8 mouse cellular contexts compared by ENCODE assay signal in the genomic region with DNA sequence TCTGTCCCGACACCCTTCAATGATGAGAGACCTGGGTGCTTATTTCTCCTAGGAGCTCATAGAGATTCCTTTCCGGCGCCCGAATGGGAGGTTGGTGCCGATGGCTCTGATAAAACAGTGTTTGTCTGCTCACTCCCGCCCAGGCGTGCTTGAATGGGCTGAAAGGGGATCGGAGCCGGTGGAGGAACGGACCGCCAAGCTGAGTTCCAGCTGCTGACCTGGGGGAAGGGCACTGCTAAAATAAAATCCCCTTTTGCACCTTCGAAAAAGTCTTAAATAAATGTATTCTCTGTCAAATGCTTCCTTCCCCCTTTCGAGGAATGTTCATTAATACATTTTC. TPM values are rescaled to one million over a fixed set of nuclear protein-coding genes. Genes with fewer than 3 reads are reported as not detected.
DNase-seq lines count a peak whose midpoint lies in the region; ATAC-seq lines count a peak whose summit lies in the region.

No protein-coding gene starts in this region.

- H3K36me3 ChIP-seq in heart, embryonic 16.5 days (ENCODE audit: control insufficient read depth, insufficient read depth) = peaks cover 13% of the 10 kb centered on the region
- H3K36me3 ChIP-seq in hindbrain, embryonic 12.5 days = peaks cover 27% of the 10 kb centered on the region
- peaks cover 37% of the 10 kb centered on the region for H3K36me3 ChIP-seq in midbrain, embryonic 10.5 days

- peak overlapping the region; percentile 81 for H3K9ac ChIP-seq in heart, embryonic 16.5 days (ENCODE audit: low read length)
- H3K9ac ChIP-seq in hindbrain, embryonic 12.5 days = peak overlapping the region; percentile 83

- no peaks in the 10 kb centered on the region for H3K9me3 ChIP-seq in heart, embryonic 16.5 days (replicated peaks; ENCODE audit: control insufficient read depth, low read length)
- no peaks in the 10 kb centered on the region for H3K9me3 ChIP-seq in hindbrain, embryonic 12.5 days (replicated peaks)
- no peaks in the 10 kb centered on the region for H3K9me3 ChIP-seq in midbrain, embryonic 10.5 days (replicated peaks)

- H3K4me2 ChIP-seq in heart, embryonic 16.5 days (ENCODE audit: low read depth, low read length) = peak overlapping the region; percentile 73
- H3K4me2 ChIP-seq in hindbrain, embryonic 12.5 days (replicated peaks) = peak overlapping the region; percentile 56

- H3K4me1 ChIP-seq in heart, embryonic 16.5 days (ENCODE audit: control insufficient read depth, insufficient read depth, low read length) = peaks cover 21% of the 10 kb centered on the region
- H3K4me1 ChIP-seq in hindbrain, embryonic 12.5 days = peaks cover 32% of the 10 kb centered on the region
- H3K4me1 ChIP-seq in midbrain, embryonic 10.5 days = peaks cover 53% of the 10 kb centered on the region

- DNase-seq in heart, adult 11 months = no peak
- DNase-seq in midbrain, embryonic 10.5 days (ENCODE audit: low spot score) = no peak
- no peak for DNase-seq in layer of hippocampus, adult 11-12 months (ENCODE audit: low spot score)
- DNase-seq in thymus, postnatal 14 days = no peak
- DNase-seq in cerebellum, adult 11 months = no peak

- no peak for ATAC-seq in heart, embryonic 16.5 days (replicated peaks; ENCODE audit: extremely low read depth, insufficient read depth, low FRiP score)
- peak; percentile 3 for ATAC-seq in activated CD4-positive, CD25-positive, alpha-beta regulatory T cell, adult 4 months
- ATAC-seq in hindbrain, embryonic 12.5 days (ENCODE audit: low FRiP score) = peak; percentile 39

- H3K4me3 ChIP-seq in heart, embryonic 16.5 days (ENCODE audit: low read length) = peak overlapping the region; percentile 83
- H3K4me3 ChIP-seq in hindbrain, embryonic 12.5 days = peak overlapping the region; percentile 92
- peak overlapping the region; percentile 95 for H3K4me3 ChIP-seq in midbrain, embryonic 10.5 days

- H3K27ac ChIP-seq in heart, embryonic 16.5 days (ENCODE audit: low read length) = peak overlapping the region; percentile 86
- H3K27ac ChIP-seq in hindbrain, embryonic 12.5 days = peak overlapping the region; percentile 88
- peak overlapping the region; percentile 96 for H3K27ac ChIP-seq in midbrain, embryonic 10.5 days (replicated peaks)

- WGBS in heart, embryonic 16.5 days = 5% methylated on average over 13 of the region's 13 CpGs
- WGBS in hindbrain, embryonic 12.5 days = 7% methylated on average over 13 of the region's 13 CpGs
- 7% methylated on average over 13 of the region's 13 CpGs for WGBS in midbrain, embryonic 10.5 days

- no peaks in the 10 kb centered on the region for H3K27me3 ChIP-seq in heart, embryonic 16.5 days (ENCODE audit: control insufficient read depth, insufficient read depth, low read length)
- H3K27me3 ChIP-seq in hindbrain, embryonic 12.5 days = no peaks in the 10 kb centered on the region
- no peaks in the 10 kb centered on the region for H3K27me3 ChIP-seq in midbrain, embryonic 10.5 days (ENCODE audit: low read depth, poor library complexity, severe bottlenecking)

RNA-seq across cellular contexts. Expression of a gene that starts 0.5 kb away (rescaled TPM):
- polyA plus RNA-seq in heart, embryonic 16.5 days (2015; fragmentation: Nextera tagmentation; extraction: Ambion mirVana) = 210 and 211 TPM in 2 replicates
- polyA plus RNA-seq in activated CD4-positive, CD25-positive, alpha-beta regulatory T cell, adult 4 months (2017; shearing (Covaris generic)) = 100 to 1,000 TPM; 299 to 359 TPM
- polyA plus RNA-seq in hindbrain, embryonic 12.5 days (2016; fragmentation: Nextera tagmentation; extraction: Ambion mirVana) = 363 and 385 TPM in 2 replicates
- polyA plus RNA-seq in midbrain, embryonic 10.5 days (2016; fragmentation: Nextera tagmentation; extraction: Ambion mirVana) = 468 and 500 TPM in 2 replicates

RNA-seq across cellular contexts. Expression of a gene that starts 2.4 kb away (rescaled TPM):
- 7.3 and 7.7 TPM in 2 replicates for polyA plus RNA-seq in heart, embryonic 16.5 days (2015; fragmentation: Nextera tagmentation; extraction: Ambion mirVana)
- polyA plus RNA-seq in activated CD4-positive, CD25-positive, alpha-beta regulatory T cell, adult 4 months (2017; shearing (Covaris generic)) = under 1 TPM in 1 of 2 experiments, not detected in 1; 0.13 TPM
- polyA plus RNA-seq in hindbrain, embryonic 12.5 days (2016; fragmentation: Nextera tagmentation; extraction: Ambion mirVana) = 22.6 and 27.6 TPM in 2 replicates
- polyA plus RNA-seq in midbrain, embryonic 10.5 days (2016; fragmentation: Nextera tagmentation; extraction: Ambion mirVana) = 10.8 and 15.4 TPM in 2 replicates

RNA-seq across cellular contexts. Expression of a gene that starts 22.8 kb away (rescaled TPM):
- 15.5 and 18.0 TPM in 2 replicates for polyA plus RNA-seq in heart, embryonic 16.5 days (2015; fragmentation: Nextera tagmentation; extraction: Ambion mirVana)
- 10 to 100 TPM; 15.7 to 16.3 TPM for polyA plus RNA-seq in activated CD4-positive, CD25-positive, alpha-beta regulatory T cell, adult 4 months (2017; shearing (Covaris generic))
- 36.6 and 38.8 TPM in 2 replicates for polyA plus RNA-seq in hindbrain, embryonic 12.5 days (2016; fragmentation: Nextera tagmentation; extraction: Ambion mirVana)
- 21.3 and 23.7 TPM in 2 replicates for polyA plus RNA-seq in midbrain, embryonic 10.5 days (2016; fragmentation: Nextera tagmentation; extraction: Ambion mirVana)

RNA-seq across cellular contexts. Expression of a gene that starts 39.8 kb away (rescaled TPM):
- polyA plus RNA-seq in heart, embryonic 16.5 days (2015; fragmentation: Nextera tagmentation; extraction: Ambion mirVana) = not detected in 2 replicates
- polyA plus RNA-seq in activated CD4-positive, CD25-positive, alpha-beta regulatory T cell, adult 4 months (2017; shearing (Covaris generic)) = not detected
- polyA plus RNA-seq in hindbrain, embryonic 12.5 days (2016; fragmentation: Nextera tagmentation; extraction: Ambion mirVana) = not detected in 2 replicates
- polyA plus RNA-seq in midbrain, embryonic 10.5 days (2016; fragmentation: Nextera tagmentation; extraction: Ambion mirVana) = not detected in 2 replicates

RNA-seq across cellular contexts. Expression of a gene that starts 53.7 kb away (rescaled TPM):
- polyA plus RNA-seq in heart, embryonic 16.5 days (2015; fragmentation: Nextera tagmentation; extraction: Ambion mirVana) = 1.00 and 2.1 TPM in 2 replicates
- polyA plus RNA-seq in activated CD4-positive, CD25-positive, alpha-beta regulatory T cell, adult 4 months (2017; shearing (Covaris generic)) = 1 to 10 TPM; 7.8 to 7.9 TPM
- 3.0 and 3.6 TPM in 2 replicates for polyA plus RNA-seq in hindbrain, embryonic 12.5 days (2016; fragmentation: Nextera tagmentation; extraction: Ambion mirVana)
- polyA plus RNA-seq in midbrain, embryonic 10.5 days (2016; fragmentation: Nextera tagmentation; extraction: Ambion mirVana) = 0.67 TPM in 1 of 2 replicates, not detected in the other
